Mouse (Mus musculus): ENCODE results near the gene Rnf31.
A peak's percentile ranks its signal among the peaks of the same experiment; 100 is the strongest.

Gene Rnf31

GRCm38 (mm10) chr14:55603633-55604576 is 12.4 kb downstream of the Rnf31 start:
- peak; percentile 93 for ATAC-seq (ENCODE audit: insufficient number of reproducible peaks, low FRiP score, low TSS enrichment)

GRCm38 (mm10) chr14:55604823-55605222 is 13.3 kb downstream of the Rnf31 start:
- no peak for ATAC-seq (ENCODE audit: insufficient number of reproducible peaks, low FRiP score, low TSS enrichment)

- ATAC-seq (ENCODE audit: insufficient number of reproducible peaks, low FRiP score, low TSS enrichment): no peak
Observed at GRCm38 (mm10) chr14:55605743-55606459, 14.4 kb downstream of the Rnf31 start.

- no peak for ATAC-seq (ENCODE audit: insufficient number of reproducible peaks, low FRiP score, low TSS enrichment)
Observed at GRCm38 (mm10) chr14:55608339-55608738, 16.8 kb downstream of the Rnf31 start.

GRCm38 (mm10) chr14:55613346-55613745 is 21.8 kb downstream of the Rnf31 start:
- ATAC-seq (ENCODE audit: insufficient number of reproducible peaks, low FRiP score, low TSS enrichment): no peak

GRCm38 (mm10) chr14:55614565-55615178 is 23.2 kb downstream of the Rnf31 start:
- ATAC-seq (ENCODE audit: insufficient number of reproducible peaks, low FRiP score, low TSS enrichment): no peak

GRCm38 (mm10) chr14:55615876-55616275 is 24.4 kb downstream of the Rnf31 start:
- ATAC-seq (ENCODE audit: insufficient number of reproducible peaks, low FRiP score, low TSS enrichment): no peak

- no peak for ATAC-seq (ENCODE audit: insufficient number of reproducible peaks, low FRiP score, low TSS enrichment)
Observed at GRCm38 (mm10) chr14:55616844-55617243, 25.3 kb downstream of the Rnf31 start.

- peak; percentile 96 for ATAC-seq (ENCODE audit: insufficient number of reproducible peaks, low FRiP score, low TSS enrichment)
Observed at GRCm38 (mm10) chr14:55617822-55618221, 26.3 kb downstream of the Rnf31 start, which contains the start of gene Rec8. Rec8 (plus strand) TSS chr14:55618037.

GRCm38 (mm10) chr14:55618486-55619195 is 27.1 kb downstream of the Rnf31 start:
- no peak for ATAC-seq (ENCODE audit: insufficient number of reproducible peaks, low FRiP score, low TSS enrichment)

GRCm38 (mm10) chr14:55628077-55628827 is 36.7 kb downstream of the Rnf31 start:
- ATAC-seq (ENCODE audit: insufficient number of reproducible peaks, low FRiP score, low TSS enrichment): no peak

GRCm38 (mm10) chr14:55629312-55629711 is 37.8 kb downstream of the Rnf31 start:
- ATAC-seq (ENCODE audit: insufficient number of reproducible peaks, low FRiP score, low TSS enrichment): no peak

- peak; percentile 27; the same call in 1 of the 2 replicates for ATAC-seq (ENCODE audit: insufficient number of reproducible peaks, low FRiP score, low TSS enrichment)
Observed at GRCm38 (mm10) chr14:55634874-55635522, 43.5 kb downstream of the Rnf31 start.

- peak; percentile 84 for ATAC-seq (ENCODE audit: insufficient number of reproducible peaks, low FRiP score, low TSS enrichment)
Observed at GRCm38 (mm10) chr14:55635523-55636007, 44.1 kb downstream of the Rnf31 start, which contains the start of gene Ipo4. Ipo4 (minus strand) TSS chr14:55635957.

- ATAC-seq (ENCODE audit: insufficient number of reproducible peaks, low FRiP score, low TSS enrichment): no peak
Observed at GRCm38 (mm10) chr14:55637795-55638194, 46.3 kb downstream of the Rnf31 start, which contains the start of gene Gm49378. Gm49378 (minus strand) TSS chr14:55637895.

GRCm38 (mm10) chr14:55640816-55641215 is 49.3 kb downstream of the Rnf31 start:
- ATAC-seq (ENCODE audit: insufficient number of reproducible peaks, low FRiP score, low TSS enrichment): no peak

GRCm38 (mm10) chr14:55641291-55641690 is 49.8 kb downstream of the Rnf31 start:
- no peak for ATAC-seq (ENCODE audit: insufficient number of reproducible peaks, low FRiP score, low TSS enrichment)

GRCm38 (mm10) chr14:55642679-55643059 is 51.2 kb downstream of the Rnf31 start:
- peak; percentile 10; the same call in 1 of the 2 replicates for ATAC-seq (ENCODE audit: insufficient number of reproducible peaks, low FRiP score, low TSS enrichment)
